ENCODE assay signal across 22 mouse cellular contexts in the genomic region with DNA sequence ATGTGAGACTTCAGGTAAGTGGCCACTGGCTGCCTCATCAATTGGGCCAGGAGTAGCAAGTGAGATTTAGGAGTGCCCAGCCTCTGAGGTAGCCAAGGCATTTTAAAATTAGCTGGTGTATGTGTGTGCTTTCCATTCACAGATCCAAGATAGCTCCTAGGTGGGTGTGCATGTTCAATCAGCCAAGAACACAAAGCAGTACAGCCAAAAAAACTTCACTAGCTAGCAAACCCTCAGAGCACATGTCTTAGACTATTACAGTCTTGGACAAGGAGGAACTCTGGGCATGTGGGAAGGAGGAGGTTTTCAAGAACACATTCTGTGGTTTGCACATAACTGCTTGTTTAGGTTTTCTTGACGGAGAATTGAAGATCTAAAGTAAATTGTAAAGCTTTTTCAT. TPM values are rescaled to one million over a fixed set of nuclear protein-coding genes. Genes with fewer than 3 reads are reported as not detected.
DNase-seq lines count a peak whose midpoint lies in the region; ATAC-seq and TF ChIP-seq lines count a peak whose summit lies in the region.
"Had no signal": no experiment of that assay in that cellular context is flagged by ENCODE, and none has a peak within 500 bp of the region (broad histone marks: within the 10 kb centered on the region; RNA-seq: fewer than 3 reads in every experiment).

No protein-coding gene starts in this region.

- ATAC-seq in monocyte, adult 5-6 weeks (replicated peaks; ENCODE audit: insufficient number of reproducible peaks, low FRiP score, low TSS enrichment, poor library complexity, severe bottlenecking) = no peak
- ATAC-seq: forebrain, embryonic 16.5 days; inflammation-experienced regulatory T-cells, adult 6 months; midbrain, embryonic 15.5 days had no signal

- no peaks in the 10 kb centered on the region for H3K4me1 ChIP-seq in lung, adult 2 months (ENCODE audit: control insufficient read depth, insufficient read depth, low read length)
- H3K4me1 ChIP-seq: embryonic facial prominence, embryonic 15.5 days; heart, embryonic 12.5 days; midbrain, embryonic 15.5 days had no signal

- WGBS in lung, adult 2 months = 42% methylated on average over 1 of the region's 1 CpGs

- H3K4me3 ChIP-seq in lung, adult 2 months (replicated peaks; ENCODE audit: extremely low read depth, low read depth, low read length) = no peak overlapping the region
- H3K4me3 ChIP-seq: embryonic facial prominence, embryonic 15.5 days; heart, embryonic 12.5 days; hindbrain, embryonic 13.5 days; megakaryocyte, embryonic 14.5 days; midbrain, embryonic 15.5 days had no signal

- no peak for TF ChIP-seq POLR2A in lung, adult 2 months (IDR thresholded peaks at IDR 0.05; ENCODE audit: borderline replicate concordance, extremely low read depth, low read depth, low read length)

- intact Hi-C loops in left cerebral cortex, postnatal 4 days (cut with DNase I) = no loop called here

- no peak for TF ChIP-seq CTCF in lung, adult 2 months (IDR thresholded peaks at IDR 0.05; ENCODE audit: insufficient read depth, low read length)

- peak; percentile 66 for DNase-seq in left cerebral cortex, adult 11 months (ENCODE audit: low spot score)
- DNase-seq in left cerebral cortex, postnatal 4 days = no peak
- peak; percentile 40 to 73 for DNase-seq in frontal cortex, postnatal 36 days (ENCODE audit: low spot score in 2 of 2)
- peak; percentile 64 to 65 for DNase-seq in left cerebral cortex, adult 9 months (ENCODE audit: low spot score in 2 of 2)
- DNase-seq in telencephalon, adult 2 months (ENCODE audit: low read depth, low spot score) = peak; percentile 93
- no peak for DNase-seq in lung, adult 2 months
- DNase-seq: adrenal gland, adult 8-10 months; cerebellum, adult 11 months; gastrocnemius, postnatal 10 days; heart, adult 11 months; kidney, adult 2 months; kidney, postnatal 25 days; liver; lung, postnatal 14 days had no signal

RNA-seq across cellular contexts. Expression of gene Serpinb8, which starts 8.6 kb away (rescaled TPM):
- 1 to 10 TPM; 1.3 to 2.5 TPM for total RNA-seq in left cerebral cortex, postnatal 4 days (2021)
- 2.7 to 14.7 TPM (median 9.2 TPM) in 3 replicates for total RNA-seq in monocyte, adult 5-6 weeks (2017)
- polyA plus RNA-seq in lung, adult 2 months (2012; rRNA removed) = 2.1 and 5.2 TPM in 2 replicates

Comparison
In these comparisons a context has a peak if more than half of its experiments do, and no peak if none do; other contexts are left out.
1. DNase-seq: peak in left cerebral cortex, adult 11 months (single experiment), frontal cortex, postnatal 36 days (2 of 2), left cerebral cortex, adult 9 months (2 of 2) and telencephalon, adult 2 months (single experiment); none in left cerebral cortex, postnatal 4 days (single experiment) and lung, adult 2 months (single experiment).